Mouse (Mus musculus): ENCODE data around the gene Pakap. TPM values are rescaled to one million over a fixed set of nuclear protein-coding genes. Genes with fewer than 3 reads are reported as not detected.

Pakap gene
- total RNA-seq, 2 experiments from 2014 or later = 56.9 to 65.9 TPM

Other genes starting within 250 kb of the Pakap start
- gene Palm2, start 133.9 kb upstream of the Pakap start, total RNA-seq (2021) = 10 to 100 TPM; 36.6 to 42.6 TPM
- 100 to 1,000 TPM; 106 to 114 TPM for gene Akap2, start 149.5 kb downstream of the Pakap start, total RNA-seq (2021)